Mouse (Mus musculus): ENCODE data around the gene Rab37.

Rab37 gene

DNA sequence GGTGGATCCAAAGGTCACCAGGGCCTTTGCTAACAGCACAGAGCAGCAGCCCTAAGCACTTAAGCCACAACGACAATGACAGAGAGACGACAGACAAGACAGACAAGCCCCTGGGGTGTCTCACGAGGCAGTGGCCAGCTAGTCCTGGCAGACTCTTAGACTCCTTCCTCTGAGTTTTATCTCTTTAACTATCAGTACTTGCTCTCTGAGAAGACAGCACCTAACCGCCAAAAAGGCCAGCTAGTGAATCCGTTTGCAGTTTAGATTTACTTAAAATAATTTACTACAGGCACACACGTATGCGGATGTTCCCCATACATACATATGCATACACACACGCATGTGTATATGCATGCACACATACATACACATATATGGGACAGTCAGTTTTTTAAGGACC is 106.3 kb downstream of the Rab37 start:
- DNase-seq (ENCODE audit: low read depth, low spot score) = no peak

- no peak for DNase-seq (ENCODE audit: low read depth, low spot score)
Observed at GRCm38 (mm10) chr11:115198932-115199384, 107.7 kb downstream of the Rab37 start.

- DNase-seq (ENCODE audit: low read depth, low spot score) = no peak
Observed at GRCm38 (mm10) chr11:115200520-115200919, 109.3 kb downstream of the Rab37 start.

DNA sequence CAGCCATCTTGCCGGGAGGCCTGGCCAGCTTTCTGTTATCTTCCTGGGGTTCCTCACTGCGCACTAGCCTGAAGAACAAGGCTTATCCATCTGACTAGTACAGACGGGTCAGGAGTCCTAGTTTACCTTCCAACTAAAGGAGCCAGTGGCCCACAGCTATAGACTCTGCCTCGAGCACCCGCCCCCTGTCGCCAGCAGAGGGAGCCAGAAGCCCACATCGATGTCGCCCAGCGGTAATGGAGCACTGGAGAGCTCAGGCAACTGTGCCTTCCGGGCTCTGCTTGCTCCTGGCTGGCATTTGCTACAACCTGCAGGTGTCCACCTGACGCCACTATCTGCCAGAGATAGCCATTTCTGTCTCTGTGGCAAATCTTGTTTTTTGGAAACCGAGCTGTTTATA is 111.1 kb downstream of the Rab37 start:
- no peak for DNase-seq (ENCODE audit: low read depth, low spot score)

- DNase-seq (ENCODE audit: low read depth, low spot score) = no peak
Observed at GRCm38 (mm10) chr11:115202756-115203155, 111.5 kb downstream of the Rab37 start.

DNA sequence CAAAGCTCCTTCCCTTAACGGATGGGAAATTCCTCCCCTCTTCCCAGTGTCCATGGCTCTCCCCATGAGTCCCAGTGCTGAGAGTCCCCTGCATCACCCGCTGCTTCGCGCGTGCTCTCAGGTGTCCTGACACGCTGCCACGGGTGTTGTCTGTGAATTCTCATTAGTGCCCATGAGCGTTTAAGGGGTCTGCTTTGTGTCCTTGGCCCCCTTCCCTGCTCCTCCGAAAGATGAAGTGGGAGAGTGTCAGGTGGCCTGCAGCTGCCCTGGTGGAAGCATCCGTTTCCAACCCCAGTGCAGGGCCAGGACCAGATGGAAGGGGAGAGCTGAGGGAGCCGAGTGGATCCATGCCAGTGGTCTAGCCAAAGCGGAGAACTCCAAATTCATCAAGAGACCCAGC is 116.9 kb downstream of the Rab37 start:
- no peak for DNase-seq (ENCODE audit: low read depth, low spot score)

DNA sequence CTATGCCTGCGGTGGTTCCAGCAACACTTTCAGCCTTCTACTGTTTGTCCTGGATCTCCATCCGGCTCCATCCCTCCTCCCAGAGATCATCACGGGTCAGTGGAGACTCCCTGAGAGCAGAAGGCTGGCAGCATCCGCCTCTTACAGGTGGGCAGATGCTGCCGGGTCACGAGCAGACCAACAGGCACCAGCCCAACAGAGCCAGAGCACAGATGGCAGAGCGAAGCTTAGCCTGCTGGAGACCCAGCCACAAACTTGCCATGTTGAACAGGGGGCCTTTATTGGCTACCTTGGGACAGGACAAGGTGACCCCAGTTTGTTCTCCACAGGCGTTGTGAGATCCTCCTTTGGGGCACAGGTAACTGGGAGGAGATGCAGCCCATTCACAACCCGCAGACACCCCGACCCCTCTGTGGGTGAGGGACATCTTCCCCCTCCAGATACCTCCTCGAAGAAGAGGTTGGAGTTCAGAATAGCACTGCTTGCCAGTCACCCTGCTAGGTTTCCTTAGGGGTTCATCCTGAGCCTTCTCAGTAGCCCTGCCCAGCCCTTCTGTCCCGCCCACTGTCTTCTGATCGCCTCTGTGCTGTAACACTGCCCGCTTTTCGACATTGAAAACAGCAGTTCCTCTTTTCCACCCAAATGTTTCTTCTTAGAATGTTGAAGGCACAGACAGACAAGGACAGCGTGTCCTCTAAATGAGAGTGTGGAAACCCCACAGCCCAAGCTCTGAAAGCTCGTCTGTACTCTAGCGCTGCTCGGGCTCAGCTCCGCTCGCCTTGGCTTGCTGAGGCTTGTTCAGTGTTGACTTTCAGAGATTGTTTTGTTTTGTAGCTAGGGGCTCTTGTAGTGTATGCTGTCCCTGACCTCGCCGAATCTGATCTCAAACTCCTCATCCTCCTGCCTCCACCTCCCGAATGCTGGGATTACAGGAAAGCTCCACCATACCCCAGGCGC is 117.8 kb downstream of the Rab37 start:
- no peak for DNase-seq (ENCODE audit: low read depth, low spot score)

- DNase-seq (ENCODE audit: low read depth, low spot score) = no peak
Observed at GRCm38 (mm10) chr11:115209958-115210357, 118.7 kb downstream of the Rab37 start.

Data from brain, embryonic 18.5 days (tissue).